Mouse (Mus musculus): ENCODE results near the gene Sectm1b.
"Not testable (repeated sequence)": the region's sequence is repeated elsewhere in the genome, so short reads cannot be mapped to it uniquely, and the experiment has no call there.

Gene Sectm1b

DNA sequence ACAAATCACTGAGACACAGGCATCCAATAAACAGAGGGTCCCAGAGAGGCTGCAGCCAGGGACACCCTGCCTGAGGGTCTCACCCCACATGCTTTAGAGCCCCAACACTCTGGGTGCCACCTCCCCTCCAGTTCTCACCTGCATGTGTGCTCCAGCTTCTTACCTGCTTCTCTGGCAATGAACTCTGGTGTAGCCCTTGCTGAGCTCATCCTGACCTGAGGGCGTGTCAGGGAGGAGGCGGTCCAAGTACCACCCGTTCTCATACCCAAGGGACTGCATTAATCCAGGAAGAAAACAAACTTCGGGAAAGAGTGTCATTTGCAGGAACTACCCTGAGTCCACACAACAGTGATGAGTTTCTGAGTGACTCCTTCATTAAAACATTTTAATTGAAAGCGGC, at the start of gene Sectm1b:
TSS of gene Sectm1b (minus strand) at position 191 of the 400 bp plus-strand sequence.
- no peak for DNase-seq

DNA sequence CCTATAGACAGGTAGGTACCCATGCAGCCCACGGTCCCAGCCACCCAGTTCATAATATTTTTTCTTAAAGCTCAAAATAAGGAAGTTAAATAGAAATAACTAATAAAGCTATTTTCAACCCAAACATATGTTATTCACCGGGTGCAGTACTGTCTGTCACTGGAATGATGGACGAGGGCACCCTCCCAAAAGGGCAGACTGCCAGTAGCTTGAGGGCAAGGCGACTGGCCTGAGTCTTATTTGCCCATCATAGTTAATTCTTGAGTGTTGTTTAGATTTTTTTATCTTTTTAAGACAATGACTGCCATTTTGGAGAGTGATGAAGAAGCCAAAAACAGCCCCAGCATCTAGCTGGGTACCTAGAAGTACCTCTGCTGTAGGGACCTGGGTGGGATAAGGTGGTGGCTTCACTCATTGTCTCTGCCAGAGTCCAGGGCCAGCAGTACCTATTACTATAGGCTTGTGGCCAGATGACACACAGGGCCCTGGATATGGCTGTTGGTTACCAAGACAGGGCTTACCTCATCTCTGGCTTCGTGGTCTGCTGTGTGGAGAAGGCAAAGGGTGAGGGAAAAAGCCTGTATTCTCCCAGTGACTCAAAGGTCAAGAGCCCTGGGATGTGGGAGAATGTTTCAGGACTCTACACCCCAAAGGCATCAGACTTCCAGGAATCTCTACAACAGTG, 48.9 kb upstream of the Sectm1b start:
- DNase-seq = peak; percentile 66

DNA sequence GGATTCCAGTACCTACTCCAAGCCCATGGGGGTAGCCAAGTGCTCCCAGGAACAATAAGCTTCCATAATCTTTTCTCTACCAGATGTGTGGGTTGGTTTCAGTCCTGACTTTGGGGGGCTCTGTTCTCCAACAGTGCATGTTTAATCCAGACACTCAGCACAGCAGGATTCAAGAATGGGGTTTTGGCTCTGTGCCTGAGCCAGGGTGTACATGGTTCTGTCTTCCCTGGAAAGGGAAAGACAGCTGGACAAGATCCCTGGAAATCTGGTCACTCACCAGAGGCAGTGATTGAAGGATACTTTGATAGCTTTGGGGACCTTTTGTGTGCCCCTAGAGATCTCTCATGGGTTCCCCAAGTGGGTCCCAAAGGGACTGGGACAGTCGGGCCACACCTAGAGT, 48.2 kb upstream of the Sectm1b start:
- no peak for DNase-seq

DNA sequence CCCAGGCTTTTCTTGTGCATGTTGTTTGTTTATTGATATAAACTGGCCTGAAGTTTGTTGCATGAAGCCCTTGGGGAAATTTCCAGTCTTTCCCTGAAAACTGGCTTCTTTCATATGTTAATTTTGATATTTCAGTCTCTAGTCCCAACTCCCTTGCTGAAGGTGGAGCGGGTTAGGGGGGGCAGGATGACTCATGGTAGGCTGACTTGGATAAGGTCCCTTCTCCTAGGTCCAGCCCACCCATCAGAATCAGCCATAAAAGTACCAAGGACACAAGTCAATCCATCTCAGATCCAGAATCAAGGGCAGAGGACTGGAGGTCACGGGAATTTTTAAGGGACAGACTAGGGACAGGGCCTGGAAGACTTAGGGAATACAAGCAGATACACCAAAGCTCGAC, 47.7 kb upstream of the Sectm1b start:
- DNase-seq = no peak

DNA sequence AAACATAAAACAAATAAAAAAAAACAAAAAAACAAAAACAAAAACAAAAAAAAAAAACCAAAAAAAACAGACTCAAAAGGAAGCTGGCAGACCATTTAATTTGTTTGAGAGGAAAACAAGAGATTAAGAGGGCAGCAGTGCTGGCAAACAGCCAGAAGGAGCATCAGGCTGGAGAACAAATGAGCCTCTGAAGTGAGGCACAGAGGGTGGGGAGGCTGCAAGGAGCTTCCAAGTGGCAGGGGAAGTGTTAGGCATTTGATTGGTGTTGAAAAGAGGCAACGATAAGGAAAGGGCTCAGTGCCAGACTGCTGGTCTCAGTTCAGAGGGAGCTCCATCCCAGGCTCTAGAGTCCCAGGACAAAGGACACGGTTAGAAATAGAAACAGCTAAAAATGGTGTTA, 46.6 kb upstream of the Sectm1b start:
- DNase-seq = peak; percentile 17

DNA sequence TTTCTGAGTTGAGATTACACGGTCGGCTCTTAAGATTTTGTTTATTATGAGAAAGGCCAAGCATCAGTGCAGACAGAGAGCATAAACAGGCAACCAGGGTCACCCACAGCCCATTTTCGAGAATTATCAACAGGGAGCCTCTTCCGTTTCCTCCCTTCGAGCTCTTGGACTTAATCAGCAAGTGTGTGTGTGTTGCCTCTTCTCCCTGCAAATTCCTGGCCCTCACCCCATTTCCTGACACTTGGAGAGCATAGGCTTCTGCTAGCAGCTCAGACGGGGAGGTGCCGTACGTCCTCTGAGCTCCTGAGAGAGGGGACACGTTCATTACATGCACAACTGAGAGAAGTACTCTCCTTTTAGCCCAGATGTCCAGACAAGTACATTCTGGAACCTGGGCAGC, 44.7 kb upstream of the Sectm1b start:
- no peak for DNase-seq

DNA sequence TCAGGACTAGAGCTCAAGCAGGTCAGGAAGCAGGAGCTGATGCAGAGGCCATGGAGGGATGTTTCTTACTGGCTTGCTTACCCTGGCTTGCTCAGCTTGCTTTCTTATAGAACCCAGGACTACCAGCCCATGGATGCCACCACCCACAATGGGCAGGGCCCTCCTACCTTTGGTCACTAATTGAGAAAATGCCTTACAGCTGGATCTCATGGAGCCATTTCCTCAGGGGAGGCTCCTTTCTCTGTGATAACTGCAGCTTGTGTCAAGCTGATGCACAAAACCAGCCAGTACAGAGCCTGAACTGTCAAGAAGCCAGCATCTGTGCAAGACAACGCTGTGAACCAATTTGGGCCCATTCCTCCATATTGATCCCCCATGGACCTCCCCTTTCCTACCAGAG, 43.9 kb upstream of the Sectm1b start:
- not testable (repeated sequence) for DNase-seq

DNA sequence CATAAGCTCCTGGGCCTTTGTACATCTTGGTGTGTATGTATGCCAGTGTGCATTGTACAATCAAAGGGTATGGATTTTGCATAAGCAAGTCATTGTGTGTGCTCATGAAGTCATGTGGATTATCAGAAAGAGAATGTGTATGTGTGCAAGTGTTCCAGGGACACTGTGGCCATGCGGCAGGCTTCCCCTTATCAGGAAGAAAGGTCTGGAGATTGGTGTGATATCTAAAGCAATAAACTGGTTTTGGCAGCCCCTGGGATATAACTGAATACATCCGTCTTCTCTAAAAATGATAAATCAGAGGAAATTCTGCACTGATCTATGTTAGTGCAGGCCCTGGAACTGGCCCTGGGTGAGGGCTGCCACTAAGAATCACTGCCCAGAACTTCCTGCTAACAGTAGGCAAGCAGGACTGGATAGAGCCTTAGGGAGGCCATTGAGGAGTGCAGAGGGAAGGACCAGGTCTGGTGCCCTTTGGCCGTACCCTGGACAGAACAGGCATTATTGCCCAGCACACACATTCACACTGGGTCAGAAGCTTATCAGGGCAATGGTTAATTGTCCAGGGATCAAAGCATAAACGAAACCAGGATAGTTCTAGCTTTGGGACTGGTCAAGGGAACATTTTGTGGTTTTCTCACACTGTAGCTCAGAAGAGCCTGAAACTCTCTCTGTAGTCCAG, 37.9 kb upstream of the Sectm1b start:
- DNase-seq = no peak

DNA sequence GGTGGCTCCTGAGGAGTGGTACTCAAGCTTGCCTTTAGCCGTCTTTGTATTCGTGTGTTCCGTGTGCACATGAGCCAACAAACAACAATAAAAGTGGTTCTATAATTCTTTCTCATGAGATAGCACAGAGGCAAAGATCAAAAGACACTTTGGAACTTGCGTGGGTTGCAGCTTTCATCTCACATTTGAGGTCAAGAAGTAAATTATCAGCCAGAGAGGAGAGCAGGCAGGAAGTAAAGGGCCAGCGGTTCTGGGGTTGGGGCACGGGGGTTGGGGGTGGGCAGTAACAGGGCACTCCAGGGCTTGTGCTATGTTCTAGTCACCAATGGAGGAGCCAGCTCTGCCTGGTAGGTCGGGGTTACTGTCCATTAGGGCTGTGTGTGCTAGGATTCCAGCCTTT, 37.3 kb upstream of the Sectm1b start:
- DNase-seq = no peak

DNA sequence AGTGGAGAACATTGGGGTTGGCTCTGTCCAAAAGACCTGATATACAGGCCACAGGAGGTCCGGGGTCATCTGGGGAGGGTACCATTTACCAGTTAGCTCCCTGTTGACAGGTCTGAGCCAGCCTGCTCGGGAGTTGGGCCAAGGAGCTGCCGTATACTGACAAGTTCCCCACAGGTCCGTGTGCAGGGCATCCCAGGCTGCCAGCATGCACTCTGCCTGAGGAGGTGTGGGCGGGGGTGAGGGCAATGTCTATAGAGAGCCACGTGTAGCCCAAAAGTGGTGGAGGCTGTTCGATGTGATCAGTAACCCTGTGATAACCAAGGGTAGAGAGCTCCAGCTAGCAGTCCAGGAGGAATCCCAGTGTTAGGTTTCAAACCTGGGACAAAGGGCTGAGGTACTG, 36.4 kb upstream of the Sectm1b start:
- no peak for DNase-seq

DNA sequence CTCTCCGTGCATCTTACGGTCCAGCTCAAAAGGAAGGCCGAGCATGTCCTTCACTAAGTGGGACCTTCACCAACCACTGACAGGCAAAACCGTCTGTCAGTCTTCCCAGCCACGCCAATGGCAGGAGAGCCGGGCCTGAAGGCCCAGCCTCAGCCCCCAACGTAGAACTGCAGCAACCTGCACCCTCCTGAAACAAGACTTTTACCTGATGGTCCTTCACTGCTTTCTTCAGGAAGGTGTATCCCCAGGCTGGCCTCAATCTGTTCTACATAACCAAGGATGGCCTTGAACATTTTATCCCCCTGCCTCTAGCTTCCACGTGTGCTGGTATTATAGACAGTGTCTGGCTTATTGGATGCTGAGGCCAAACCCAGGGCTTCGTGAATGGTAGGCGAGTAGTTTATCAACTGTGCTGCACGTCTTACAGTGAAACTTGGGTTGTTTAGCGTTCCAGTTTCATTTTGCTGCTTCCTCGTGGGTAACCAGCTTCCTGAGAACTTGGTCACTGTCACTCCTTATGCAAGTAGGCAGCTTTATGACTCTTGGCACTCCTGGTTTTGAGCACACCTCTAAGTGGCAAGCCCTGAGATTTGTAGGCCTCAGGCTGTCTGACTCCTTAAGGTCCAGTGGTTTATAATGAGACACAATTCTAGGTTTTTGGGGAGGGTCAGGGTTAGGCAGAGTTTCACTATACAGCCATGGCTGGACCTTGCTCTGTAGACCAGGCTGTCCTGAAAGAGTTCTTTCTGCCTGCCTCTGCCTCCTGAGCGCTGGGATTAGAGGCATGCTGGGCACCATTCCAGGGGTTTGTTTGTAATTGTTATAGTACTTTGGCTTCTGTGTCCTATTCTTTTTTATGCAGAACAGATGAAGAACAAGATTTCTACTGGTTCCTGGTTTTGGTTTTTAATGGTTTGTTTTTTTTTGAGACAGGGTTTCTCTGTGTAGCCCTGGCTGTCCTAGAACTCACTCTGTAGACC, 29.5 kb upstream of the Sectm1b start:
- DNase-seq = no peak

DNA sequence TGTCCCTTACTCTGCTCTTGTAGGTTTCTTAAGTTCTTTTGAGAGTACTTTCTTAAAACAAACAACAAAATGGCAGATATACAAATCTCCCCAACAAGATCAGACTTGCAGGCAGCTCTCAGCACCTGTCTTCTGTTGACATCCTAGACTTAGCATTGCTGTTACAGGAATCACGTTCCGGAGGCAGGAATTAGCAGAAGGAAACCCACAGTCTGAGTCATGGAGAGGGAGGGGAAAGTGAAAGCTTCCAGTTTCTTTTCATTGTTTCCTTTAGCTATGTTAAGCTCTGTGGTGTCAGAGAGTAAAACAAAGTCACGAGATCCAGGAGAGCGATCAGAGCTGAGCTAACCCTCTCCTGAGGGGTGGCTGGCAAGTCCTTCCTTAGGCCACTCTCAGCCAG, 27.6 kb upstream of the Sectm1b start:
- DNase-seq = no peak

DNA sequence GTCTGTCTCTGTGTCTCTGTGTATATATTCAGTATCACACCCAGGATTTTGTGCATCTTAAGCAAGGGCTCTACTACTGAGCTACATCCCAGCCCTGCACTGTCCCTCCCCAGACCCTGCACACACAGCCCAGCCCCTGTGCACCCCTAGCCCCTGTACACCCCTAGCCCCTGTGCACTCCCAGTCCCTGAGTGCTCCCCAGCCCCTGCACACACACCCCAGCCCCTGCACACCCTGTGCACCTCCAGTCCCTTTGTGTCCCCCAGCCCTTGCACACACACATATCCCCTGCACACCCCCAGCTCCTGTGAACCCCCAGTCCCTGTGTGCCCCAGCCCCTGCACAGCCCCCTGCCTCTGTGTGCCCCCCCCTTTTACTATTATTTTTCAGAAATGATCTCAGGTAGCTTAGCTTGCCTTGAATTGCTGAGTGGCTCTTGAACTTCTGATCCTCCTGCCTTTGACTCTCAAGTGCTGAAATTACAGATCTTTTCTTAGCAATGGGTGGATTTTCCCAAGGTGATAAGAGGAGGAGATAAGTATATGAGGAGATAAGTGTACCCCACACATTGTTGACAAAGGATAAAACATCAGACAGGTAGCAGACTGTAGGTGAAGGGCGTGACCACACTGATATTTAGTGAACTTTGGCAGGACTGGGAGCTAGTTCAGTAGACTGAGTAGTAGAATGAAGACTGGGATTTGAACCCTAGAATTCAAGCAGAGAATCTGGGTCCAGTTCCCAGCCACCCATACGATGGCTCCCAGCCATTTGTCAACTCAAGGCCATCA, 26.6 kb upstream of the Sectm1b start:
- DNase-seq = no peak

DNA sequence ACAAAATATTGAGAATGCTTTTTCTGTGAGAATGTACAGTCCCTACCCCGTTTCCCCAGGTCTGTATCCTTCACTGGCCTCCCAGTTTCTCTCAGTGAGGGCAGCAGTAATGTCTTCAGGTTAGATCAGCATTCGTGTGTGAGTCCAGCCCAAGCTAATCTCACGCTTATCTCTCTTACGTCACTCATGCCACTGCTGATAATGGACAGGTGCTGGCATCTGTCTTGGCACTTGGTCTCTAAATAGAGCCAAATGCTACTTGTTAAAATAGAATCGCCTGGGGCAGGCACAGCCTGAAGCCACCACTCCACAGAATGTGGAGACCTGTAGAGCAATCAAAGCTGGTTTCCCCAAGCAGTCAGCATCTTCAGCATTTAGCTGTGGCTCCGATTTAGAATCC, 25.6 kb upstream of the Sectm1b start:
- DNase-seq = no peak

DNA sequence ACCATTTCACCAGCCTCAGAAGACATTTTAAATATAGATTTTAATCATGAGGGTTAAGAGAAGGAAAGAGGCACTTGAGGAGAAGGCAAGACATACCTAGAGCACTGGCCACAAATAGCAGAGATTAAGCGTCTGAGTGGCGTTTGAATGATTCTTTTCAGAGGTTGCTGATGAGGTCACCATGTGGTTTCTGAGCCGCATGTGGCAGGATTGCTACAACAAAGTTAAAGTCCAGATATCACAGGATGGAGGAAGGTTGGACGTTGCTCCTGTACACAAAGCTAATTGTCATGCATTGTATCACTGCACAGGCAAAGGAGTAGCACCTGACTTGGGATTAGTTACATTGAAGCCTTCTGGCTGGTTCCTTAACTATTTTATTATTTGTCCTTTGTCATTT, 22.9 kb upstream of the Sectm1b start:
- no peak for DNase-seq

DNA sequence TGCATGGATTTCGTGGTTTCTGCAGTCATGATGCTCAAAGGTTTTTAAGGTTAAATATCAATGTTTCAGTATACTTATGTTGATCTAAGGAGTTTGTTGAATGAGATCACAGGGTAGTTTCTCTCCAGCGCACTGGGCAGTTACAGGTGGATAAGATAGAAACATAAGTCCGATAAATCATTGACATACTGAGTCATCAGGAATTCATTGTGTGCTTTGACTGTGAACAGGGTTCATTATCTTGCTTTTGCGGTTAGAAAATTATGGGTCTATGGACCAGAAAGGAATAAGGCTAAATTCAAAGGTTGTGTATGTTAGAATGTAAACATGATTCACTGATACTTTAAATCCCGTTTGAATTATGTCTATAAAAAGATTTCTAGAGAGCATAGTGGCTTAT, 21.8 kb upstream of the Sectm1b start:
- no peak for DNase-seq

DNA sequence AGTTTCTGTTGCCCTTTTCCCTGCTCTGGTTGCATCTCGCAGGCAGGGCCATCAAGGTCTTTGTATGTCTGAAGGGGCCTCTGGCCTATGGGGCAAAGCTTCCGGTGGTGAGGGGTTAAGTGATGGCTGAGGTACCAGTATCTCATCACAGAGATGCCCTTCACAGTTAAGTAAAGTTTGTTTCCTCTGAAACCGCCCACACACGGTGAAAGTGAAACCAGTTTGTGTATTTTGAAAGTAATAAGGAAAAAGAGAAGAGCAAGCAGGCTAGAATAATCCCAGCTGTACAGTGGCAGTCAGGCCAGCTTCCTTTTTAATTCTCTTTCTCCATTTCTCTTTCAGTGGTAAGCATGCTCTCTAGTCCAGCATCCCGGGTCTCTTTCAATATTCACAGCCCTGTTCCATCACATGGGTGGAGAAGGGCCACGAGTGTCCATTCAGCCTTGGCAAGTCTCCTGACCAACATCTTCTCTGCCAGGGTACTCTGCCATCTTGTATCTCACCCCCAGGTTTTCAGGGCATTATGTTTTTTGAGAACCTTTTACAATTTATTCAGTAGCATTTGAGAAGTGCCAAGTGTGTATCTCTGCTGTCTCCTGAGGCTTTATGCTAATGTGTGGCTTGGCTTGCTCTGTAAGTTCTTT, 19.6 kb upstream of the Sectm1b start:
- DNase-seq = no peak

DNA sequence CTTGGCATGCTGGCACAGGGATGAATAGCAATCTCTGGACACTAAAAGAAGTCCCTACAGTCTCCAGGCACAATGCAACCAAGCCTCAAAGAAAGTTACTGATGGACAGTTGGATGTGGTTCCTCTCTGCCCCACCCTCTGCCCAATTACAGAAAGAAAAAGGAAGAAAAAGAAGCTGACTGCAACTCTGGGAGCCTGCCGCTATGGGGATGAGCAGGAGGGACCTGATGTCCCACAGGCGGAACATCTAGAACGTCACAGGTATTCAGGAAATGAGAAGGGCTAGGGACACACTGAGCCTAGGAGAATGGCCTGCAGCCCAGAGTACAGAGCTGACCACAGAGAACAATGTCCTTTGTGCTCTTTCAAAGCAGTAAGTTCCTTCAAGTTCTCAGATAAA, 18.9 kb upstream of the Sectm1b start:
- no peak for DNase-seq

DNA sequence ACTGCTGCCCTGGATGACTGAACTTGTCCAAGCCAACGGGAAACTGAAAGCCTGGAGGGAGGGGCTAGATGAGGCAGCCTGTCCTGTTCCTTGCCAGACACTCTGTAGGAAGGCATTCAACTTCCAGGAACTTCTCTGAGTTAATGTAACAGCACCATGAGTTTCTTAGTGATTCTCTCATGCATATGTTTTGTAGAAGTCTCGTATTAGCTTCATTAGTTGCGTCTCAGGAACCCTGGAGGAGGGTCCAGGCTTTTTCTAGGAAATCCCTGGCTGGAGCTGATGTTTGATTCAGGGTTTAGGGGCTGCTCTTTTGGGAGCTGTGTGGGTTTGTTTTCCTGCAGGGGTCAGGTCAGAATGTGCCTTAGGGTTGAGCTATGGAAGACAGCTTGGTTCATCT, 17.8 kb upstream of the Sectm1b start, which contains the start of gene Sectm1a:
TSS of gene Sectm1a (minus strand) at position 101 of the 400 bp plus-strand sequence.
- no peak for DNase-seq

DNA sequence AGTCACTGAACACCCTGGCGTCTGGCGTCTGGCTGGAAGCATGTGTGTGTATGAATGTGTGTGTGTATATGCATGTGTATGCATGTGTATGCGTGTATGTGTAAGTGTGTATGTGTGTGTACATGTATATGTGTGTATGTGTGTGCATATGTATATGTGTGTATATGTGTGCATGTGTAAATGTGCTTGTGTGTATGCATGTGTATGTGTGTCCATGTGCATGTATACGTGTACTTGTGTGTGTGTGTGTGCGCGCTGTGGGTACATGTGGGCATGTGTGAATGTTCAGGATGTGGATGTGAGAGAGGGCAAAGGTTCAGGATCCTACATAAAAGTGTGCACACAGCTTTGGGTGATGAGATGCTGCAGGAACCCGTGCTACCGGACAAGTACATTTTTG, 17.0 kb upstream of the Sectm1b start:
- no peak for DNase-seq

DNA sequence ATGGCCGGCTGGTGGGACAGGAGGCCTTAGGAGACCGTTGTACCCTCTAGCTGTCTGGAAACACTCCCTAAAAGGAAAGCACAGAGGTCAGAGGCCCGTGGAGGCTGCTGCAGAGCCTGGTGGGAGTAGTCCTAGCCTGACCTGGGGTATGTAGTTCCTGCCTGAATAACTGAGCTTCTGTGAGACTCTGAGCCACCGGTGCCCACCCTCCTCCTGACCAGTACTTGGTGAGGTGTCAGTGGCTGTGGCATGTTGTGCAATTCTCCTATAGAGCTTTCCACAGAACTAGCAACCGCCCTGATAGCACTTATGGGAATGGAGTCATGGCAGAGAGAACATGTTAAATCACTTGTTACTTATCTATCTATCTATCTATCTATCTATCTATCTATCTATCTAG, 12.3 kb upstream of the Sectm1b start:
- DNase-seq = no peak

DNA sequence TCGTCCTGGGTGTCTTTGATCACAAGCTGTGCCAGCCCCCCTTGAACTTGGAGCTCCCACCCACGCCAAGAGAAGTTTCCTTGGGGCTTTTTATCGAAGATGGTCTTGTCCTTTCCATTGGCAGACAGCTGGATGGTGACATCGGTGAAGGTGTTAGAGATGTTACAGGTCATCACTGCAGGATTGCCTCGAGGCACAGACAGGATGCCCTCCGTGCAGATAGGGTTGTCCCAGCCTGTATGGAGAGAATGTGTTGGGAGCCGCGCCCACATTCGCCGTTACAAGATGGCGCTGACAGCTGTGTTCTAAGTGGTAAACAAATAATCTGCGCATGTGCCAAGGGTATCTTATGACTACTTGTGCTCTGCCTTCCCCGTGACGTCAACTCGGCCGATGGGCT, 6.3 kb upstream of the Sectm1b start:
- DNase-seq = not testable (repeated sequence)

Data from cerebellum, adult 8-10 months (tissue).